Mouse (Mus musculus): ENCODE measurements around the gene Topbp1.

- TF ChIP-seq JUND (conservative IDR thresholded peaks at IDR 0.05; ENCODE audit: low read depth, low read length), result no peak
- no peak for TF ChIP-seq ELF1 (IDR thresholded peaks at IDR 0.05; ENCODE audit: low read depth, low read length)
- TF ChIP-seq CTCF (conservative IDR thresholded peaks at IDR 0.05 in 1 of 2, IDR thresholded peaks at IDR 0.05 in 1 of 2; ENCODE audit: low read depth in 2 of 2, low read length in 2 of 2), result no peak
- TF ChIP-seq POLR2A (IDR thresholded peaks at IDR 0.05; ENCODE audit: low read depth, low read length), result no peak
- no peak for TF ChIP-seq MYC (IDR thresholded peaks at IDR 0.05; ENCODE audit: low read depth, low read length)
- no peak for TF ChIP-seq UBTF (IDR thresholded peaks at IDR 0.05; ENCODE audit: low read depth, low read length)
- TF ChIP-seq ZC3H11A (IDR thresholded peaks at IDR 0.05; ENCODE audit: low read depth, low read length), result no peak
- no peak for TF ChIP-seq SIN3A (IDR thresholded peaks at IDR 0.05; ENCODE audit: low read length)
Measured at GRCm38 (mm10) chr9:103384141-103384796, 79.3 kb downstream of the Topbp1 start.

All from CH12.LX (cell line).